Mouse (Mus musculus): ENCODE measurements around the gene Vmn1r183. TPM values are rescaled to one million over a fixed set of nuclear protein-coding genes. Genes with fewer than 3 reads are reported as not detected.

The Vmn1r183 gene
- polyA plus RNA-seq, 2 experiments, result not detected

DNA sequence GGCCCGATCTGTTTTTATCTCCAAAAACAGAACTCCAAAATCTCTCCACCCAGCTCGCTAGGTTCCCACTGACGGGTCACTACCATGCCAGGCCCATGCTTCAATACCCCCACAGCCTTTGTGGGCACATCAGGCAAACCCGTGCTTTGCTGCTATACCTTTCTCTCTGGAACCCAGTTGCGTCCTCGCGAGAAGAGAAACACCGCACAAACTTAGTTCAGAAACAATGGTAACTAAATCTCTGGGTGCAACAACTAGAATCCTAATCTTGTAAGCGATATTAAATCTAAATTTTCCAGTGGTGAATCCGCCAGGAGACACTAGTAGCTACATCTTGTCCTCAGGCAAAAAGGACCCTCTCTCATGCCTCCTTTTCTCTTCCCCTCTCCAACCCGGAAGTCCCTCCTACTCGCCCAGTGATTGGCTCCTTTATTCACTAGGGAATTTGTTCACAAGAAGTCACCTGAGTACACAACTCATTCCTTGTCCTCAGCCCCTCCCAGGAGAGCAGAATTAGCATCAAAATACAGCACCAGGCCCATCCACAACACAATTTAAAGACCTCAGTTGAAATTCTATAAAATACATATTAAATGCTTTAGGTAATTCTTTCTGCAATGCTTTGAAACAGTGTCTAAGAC, 34.6 kb downstream of the Vmn1r183 start:
- ATAC-seq (ENCODE audit: low FRiP score, low read depth), result no peak
- 97% methylated on average over 12 of the region's 12 CpGs for WGBS
- TF ChIP-seq POLR2A (IDR thresholded peaks at IDR 0.05; ENCODE audit: borderline replicate concordance, extremely low read depth, insufficient read depth, insufficient read length), result no peak
- DNase-seq (ENCODE audit: low spot score), result no peak
- H3K9me3 ChIP-seq (ENCODE audit: control insufficient read depth, low read length), result no peaks in the 10 kb centered on the region
- peaks cover 16% of the 10 kb centered on the region for H3K36me3 ChIP-seq (ENCODE audit: control insufficient read depth, insufficient read depth, low read length)
- no peak overlapping the region for H3K9ac ChIP-seq (ENCODE audit: low read depth, low read length, severe bottlenecking)
- H3K4me2 ChIP-seq (replicated peaks; ENCODE audit: low read depth, low read length, severe bottlenecking), result no peak overlapping the region
- peaks cover 7% of the 10 kb centered on the region for H3K4me1 ChIP-seq (ENCODE audit: control insufficient read depth, insufficient read depth, low read length)
- H3K27me3 ChIP-seq (ENCODE audit: control insufficient read depth, insufficient read depth, low read length), result no peaks in the 10 kb centered on the region
- no peak overlapping the region for H3K4me3 ChIP-seq (replicated peaks; ENCODE audit: low read length)
- H3K27ac ChIP-seq (replicated peaks; ENCODE audit: low read depth, low read length), result no peak overlapping the region

DNA sequence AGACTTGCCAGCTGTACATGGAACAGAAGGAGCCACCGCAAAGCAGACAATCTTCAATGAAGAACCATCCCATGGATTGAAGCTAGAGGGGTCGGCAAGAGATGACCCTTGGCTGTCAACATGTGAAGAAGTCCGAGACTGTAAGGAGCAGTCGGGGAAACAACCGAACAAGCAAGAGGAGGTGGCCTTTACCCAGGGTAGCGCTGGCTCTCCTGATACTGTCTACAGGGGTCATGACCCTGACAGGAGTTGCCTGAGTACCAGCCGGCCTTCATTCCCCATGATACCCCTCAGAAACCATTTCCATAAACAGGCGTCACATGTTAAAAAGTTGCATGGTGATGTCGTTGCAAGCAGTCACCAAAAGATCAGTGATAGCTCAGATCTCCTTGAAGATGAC, 51.3 kb downstream of the Vmn1r183 start:
- H3K27me3 ChIP-seq (ENCODE audit: control insufficient read depth, insufficient read depth, low read length), result no peaks in the 10 kb centered on the region
- no peak overlapping the region for H3K9ac ChIP-seq (ENCODE audit: low read depth, low read length, severe bottlenecking)
- no peak overlapping the region for H3K4me3 ChIP-seq (replicated peaks; ENCODE audit: low read length)
- H3K27ac ChIP-seq (replicated peaks; ENCODE audit: low read depth, low read length), result no peak overlapping the region
- H3K4me2 ChIP-seq (replicated peaks; ENCODE audit: low read depth, low read length, severe bottlenecking), result no peak overlapping the region
- H3K36me3 ChIP-seq (ENCODE audit: control insufficient read depth, insufficient read depth, low read length), result peaks cover 94% of the 10 kb centered on the region
- ATAC-seq (ENCODE audit: low FRiP score, low read depth) (no peak), DNase-seq (ENCODE audit: low spot score) (no peak)
- no peaks in the 10 kb centered on the region for H3K4me1 ChIP-seq (ENCODE audit: control insufficient read depth, insufficient read depth, low read length)
- peaks cover 88% of the 10 kb centered on the region for H3K9me3 ChIP-seq (ENCODE audit: control insufficient read depth, low read length)
- 92% methylated on average over 9 of the region's 9 CpGs for WGBS
- TF ChIP-seq POLR2A (IDR thresholded peaks at IDR 0.05; ENCODE audit: borderline replicate concordance, extremely low read depth, insufficient read depth, insufficient read length), result no peak

DNA sequence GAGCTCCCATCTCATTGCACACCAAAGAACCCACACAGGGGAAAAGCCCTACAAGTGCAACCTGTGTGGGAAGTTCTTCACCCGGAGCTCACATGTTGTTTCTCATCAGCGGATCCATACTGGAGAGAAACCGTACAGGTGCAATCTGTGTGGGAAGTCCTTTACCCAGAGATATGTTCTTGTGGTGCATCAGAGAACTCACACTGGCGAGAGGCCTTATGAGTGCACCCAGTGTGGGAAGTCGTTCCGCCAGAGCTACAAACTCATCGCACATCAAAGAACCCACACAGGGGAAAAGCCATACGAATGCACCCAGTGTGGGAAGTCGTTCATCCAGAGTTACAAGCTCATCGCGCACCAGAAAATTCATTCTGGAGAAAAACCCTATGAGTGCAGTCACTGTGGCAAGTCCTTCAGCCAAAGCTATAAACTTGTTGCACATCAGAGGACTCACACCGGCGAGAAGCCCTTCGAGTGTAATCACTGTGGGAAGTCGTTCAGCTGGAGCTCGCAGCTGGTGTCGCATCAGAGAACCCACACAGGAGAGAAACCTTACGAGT, 52.2 kb downstream of the Vmn1r183 start:
- Histone ChIP-seq H3K27ac (replicated peaks; ENCODE audit: low read depth, low read length) (no peak overlapping the region), H3K36me3 (ENCODE audit: control insufficient read depth, insufficient read depth, low read length) (peaks cover 86% of the 10 kb centered on the region), H3K9ac (ENCODE audit: low read depth, low read length, severe bottlenecking) (no peak overlapping the region), H3K4me3 (replicated peaks; ENCODE audit: low read length) (no peak overlapping the region), H3K27me3 (ENCODE audit: control insufficient read depth, insufficient read depth, low read length) (no peaks in the 10 kb centered on the region), H3K4me2 (replicated peaks; ENCODE audit: low read depth, low read length, severe bottlenecking) (no peak overlapping the region), H3K9me3 (ENCODE audit: control insufficient read depth, low read length) (peaks cover 89% of the 10 kb centered on the region), H3K4me1 (ENCODE audit: control insufficient read depth, insufficient read depth, low read length) (no peaks in the 10 kb centered on the region)
- ATAC-seq (ENCODE audit: low FRiP score, low read depth), result no peak
- DNase-seq (ENCODE audit: low spot score), result no peak
- TF ChIP-seq POLR2A (IDR thresholded peaks at IDR 0.05; ENCODE audit: borderline replicate concordance, extremely low read depth, insufficient read depth, insufficient read length), result no peak
- 93% methylated on average over 18 of the region's 18 CpGs for WGBS

DNA sequence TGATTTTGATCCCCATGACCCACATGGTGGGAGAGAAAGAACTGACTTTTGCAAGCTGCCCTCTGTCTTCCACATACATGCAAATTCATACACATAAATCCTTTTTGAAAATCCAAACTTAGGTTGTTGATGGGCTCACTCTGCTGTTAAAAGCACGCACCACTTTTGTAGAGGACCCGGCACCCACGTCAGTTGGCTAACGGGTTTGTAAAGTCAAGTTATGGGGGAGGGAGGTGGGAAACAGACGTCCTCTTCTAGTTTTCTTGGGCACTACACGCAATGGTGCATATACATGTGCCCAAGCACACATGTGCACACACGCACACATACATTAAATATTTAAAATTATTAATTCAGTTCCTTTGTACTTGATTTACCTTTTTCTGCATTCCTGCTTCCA, 57.8 kb downstream of the Vmn1r183 start:
- no peak for DNase-seq (ENCODE audit: low spot score)
- Histone ChIP-seq H3K9ac (ENCODE audit: low read depth, low read length, severe bottlenecking) (no peak overlapping the region), H3K27ac (replicated peaks; ENCODE audit: low read depth, low read length) (no peak overlapping the region), H3K9me3 (ENCODE audit: control insufficient read depth, low read length) (peaks cover 35% of the 10 kb centered on the region), H3K4me3 (replicated peaks; ENCODE audit: low read length) (no peak overlapping the region), H3K36me3 (ENCODE audit: control insufficient read depth, insufficient read depth, low read length) (peaks cover 30% of the 10 kb centered on the region), H3K4me2 (replicated peaks; ENCODE audit: low read depth, low read length, severe bottlenecking) (no peak overlapping the region), H3K4me1 (ENCODE audit: control insufficient read depth, insufficient read depth, low read length) (no peaks in the 10 kb centered on the region), H3K27me3 (ENCODE audit: control insufficient read depth, insufficient read depth, low read length) (no peaks in the 10 kb centered on the region)
- TF ChIP-seq POLR2A (IDR thresholded peaks at IDR 0.05; ENCODE audit: borderline replicate concordance, extremely low read depth, insufficient read depth, insufficient read length), result no peak
- WGBS, result 94% methylated on average over 7 of the region's 7 CpGs
- ATAC-seq (ENCODE audit: low FRiP score, low read depth), result no peak

DNA sequence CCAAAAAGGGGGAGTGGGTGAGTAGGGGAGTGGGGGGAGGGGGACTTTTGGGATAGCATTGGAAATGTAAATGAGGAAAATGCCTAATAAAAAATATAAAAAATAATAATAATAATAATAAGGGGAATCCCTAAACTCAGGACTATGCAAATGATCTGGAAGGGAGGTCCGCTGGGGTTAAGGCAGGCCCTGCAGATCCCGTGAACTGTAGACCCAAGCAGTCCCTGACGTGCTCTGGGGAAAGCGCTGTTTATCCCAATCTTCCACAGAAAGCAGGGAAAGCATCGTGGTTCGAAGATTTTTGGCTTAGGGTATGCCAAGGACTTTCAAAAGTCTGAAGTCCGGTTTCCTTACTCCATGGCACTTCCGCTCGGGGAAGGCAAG, 58.7 kb downstream of the Vmn1r183 start:
- H3K9ac ChIP-seq (ENCODE audit: low read depth, low read length, severe bottlenecking), result peak overlapping the region; percentile 79
- H3K9me3 ChIP-seq (ENCODE audit: control insufficient read depth, low read length), result peaks cover 26% of the 10 kb centered on the region
- H3K4me2 ChIP-seq (replicated peaks; ENCODE audit: low read depth, low read length, severe bottlenecking), result peak overlapping the region; percentile 65
- no peaks in the 10 kb centered on the region for H3K4me1 ChIP-seq (ENCODE audit: control insufficient read depth, insufficient read depth, low read length)
- no peaks in the 10 kb centered on the region for H3K27me3 ChIP-seq (ENCODE audit: control insufficient read depth, insufficient read depth, low read length)
- peak overlapping the region; percentile 71 for H3K4me3 ChIP-seq (replicated peaks; ENCODE audit: low read length)
- ATAC-seq (ENCODE audit: low FRiP score, low read depth), result peak; percentile 36; the same call in 1 of the 2 replicates
- peak overlapping the region; percentile 80 for H3K27ac ChIP-seq (replicated peaks; ENCODE audit: low read depth, low read length)
- DNase-seq (ENCODE audit: low spot score), result no peak
- 8% methylated on average over 9 of the region's 9 CpGs for WGBS
- no peak for TF ChIP-seq POLR2A (IDR thresholded peaks at IDR 0.05; ENCODE audit: borderline replicate concordance, extremely low read depth, insufficient read depth, insufficient read length)
- H3K36me3 ChIP-seq (ENCODE audit: control insufficient read depth, insufficient read depth, low read length), result peaks cover 21% of the 10 kb centered on the region
